In the genomic region with DNA sequence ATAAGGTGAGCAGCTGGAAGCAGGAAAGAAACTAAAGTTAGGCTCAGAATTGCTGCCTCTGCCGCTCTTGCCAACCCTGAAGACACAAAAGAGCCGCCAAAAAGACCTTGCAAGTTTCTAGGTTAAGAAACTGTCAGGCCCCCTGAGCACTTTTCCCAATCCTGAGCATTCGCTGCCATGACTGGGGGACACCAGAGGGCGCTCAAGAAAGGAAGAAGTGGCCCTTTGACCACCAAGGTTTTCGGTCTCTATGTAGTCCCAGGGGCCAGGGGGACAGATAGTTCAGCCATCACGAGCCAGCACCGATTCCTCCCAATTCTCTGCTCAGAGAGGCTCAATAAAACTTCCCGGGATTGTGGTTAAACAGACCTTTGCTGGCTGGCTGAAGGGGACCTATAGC, we compare ENCODE assay signal across 10 mouse cellular contexts.
DNase-seq lines count a peak whose midpoint lies in the region; ATAC-seq and TF ChIP-seq lines count a peak whose summit lies in the region.
"Had no signal": no experiment of that assay in that cellular context is flagged by ENCODE, and none has a peak within 500 bp of the region (broad histone marks: within the 10 kb centered on the region; RNA-seq: fewer than 3 reads in every experiment).

No protein-coding gene starts in this region.

- H3K36me3 ChIP-seq in heart, adult 2 months (ENCODE audit: control insufficient read depth, insufficient read depth, low read length), result no peaks in the 10 kb centered on the region
- no peaks in the 10 kb centered on the region for H3K36me3 ChIP-seq in heart, embryonic 11.5 days (ENCODE audit: control insufficient read depth, insufficient read depth, low read length)
- H3K36me3 ChIP-seq in midbrain, embryonic 10.5 days, result no peaks in the 10 kb centered on the region
- no peaks in the 10 kb centered on the region for H3K36me3 ChIP-seq in midbrain, embryonic 13.5 days
- H3K36me3 ChIP-seq in embryonic facial prominence, embryonic 14.5 days (ENCODE audit: control insufficient read depth, insufficient read depth, low read length), result no peaks in the 10 kb centered on the region
- no peaks in the 10 kb centered on the region for H3K36me3 ChIP-seq in splenic B cell, adult 2 months (ENCODE audit: control insufficient read depth, insufficient read depth, low read length, poor library complexity, severe bottlenecking)
- H3K36me3 ChIP-seq: stomach, embryonic 15.5 days had no signal

- peak in 1 of 2 experiments; percentile 40 for DNase-seq in heart, adult 2 months
- DNase-seq in midbrain, embryonic 10.5 days (ENCODE audit: low spot score), result peak; percentile 49
- peak; percentile 29 for DNase-seq in R1 (ENCODE audit: low read depth, low spot score)
- peak; percentile 16 for DNase-seq in embryonic facial prominence, embryonic 14.5 days (ENCODE audit: low spot score)
- peak; percentile 24 for DNase-seq in splenic B cell, adult 2 months (ENCODE audit: low read depth, low spot score)
- DNase-seq in gastrocnemius, postnatal 36 days, result no peak

- H3K4me2 ChIP-seq in heart, embryonic 11.5 days, result no peak overlapping the region
- H3K4me2 ChIP-seq in midbrain, embryonic 13.5 days (replicated peaks), result no peak overlapping the region
- no peak overlapping the region for H3K4me2 ChIP-seq in embryonic facial prominence, embryonic 14.5 days (ENCODE audit: low read depth, low read length)
- H3K4me2 ChIP-seq: stomach, embryonic 15.5 days had no signal

- no peaks in the 10 kb centered on the region for H3K79me2 ChIP-seq in heart, adult 2 months (replicated peaks; ENCODE audit: control insufficient read depth, insufficient read depth, low read length)

- H3K4me3 ChIP-seq in heart, adult 2 months, result no peak overlapping the region
- no peak overlapping the region for H3K4me3 ChIP-seq in heart, embryonic 11.5 days (ENCODE audit: low read depth, low read length)
- no peak overlapping the region for H3K4me3 ChIP-seq in midbrain, embryonic 10.5 days
- no peak overlapping the region for H3K4me3 ChIP-seq in midbrain, embryonic 13.5 days (replicated peaks)
- no peak overlapping the region for H3K4me3 ChIP-seq in embryonic facial prominence, embryonic 14.5 days (ENCODE audit: low read depth, low read length)
- H3K4me3 ChIP-seq: stomach, embryonic 15.5 days had no signal

- no peaks in the 10 kb centered on the region for H3K9me3 ChIP-seq in heart, embryonic 11.5 days (replicated peaks; ENCODE audit: control insufficient read depth, low read length)
- no peaks in the 10 kb centered on the region for H3K9me3 ChIP-seq in midbrain, embryonic 10.5 days (replicated peaks)
- peaks cover 4% of the 10 kb centered on the region; the same call in 1 of the 2 replicates for H3K9me3 ChIP-seq in midbrain, embryonic 13.5 days
- no peaks in the 10 kb centered on the region for H3K9me3 ChIP-seq in embryonic facial prominence, embryonic 14.5 days (ENCODE audit: control insufficient read depth, low read length)
- H3K9me3 ChIP-seq: stomach, embryonic 15.5 days had no signal

- ATAC-seq in heart, embryonic 11.5 days (replicated peaks; ENCODE audit: insufficient number of reproducible peaks, low FRiP score, low TSS enrichment), result no peak
- ATAC-seq in midbrain, embryonic 13.5 days, result no peak
- ATAC-seq in embryonic facial prominence, embryonic 14.5 days (ENCODE audit: low read depth), result no peak

- peak; percentile 65 for TF ChIP-seq CTCF in heart, adult 2 months (IDR thresholded peaks at IDR 0.05)

- no peaks in the 10 kb centered on the region for H3K4me1 ChIP-seq in heart, adult 2 months (ENCODE audit: control insufficient read depth, insufficient read depth, low read length)
- no peaks in the 10 kb centered on the region for H3K4me1 ChIP-seq in heart, embryonic 11.5 days (ENCODE audit: control insufficient read depth, insufficient read depth, low read length)
- peaks cover 20% of the 10 kb centered on the region for H3K4me1 ChIP-seq in midbrain, embryonic 10.5 days
- 0 out of 2 replicates have a peak, but pooled peaks cover 7% of the 10 kb centered on the region for H3K4me1 ChIP-seq in midbrain, embryonic 13.5 days (replicated peaks)
- peaks cover 5% of the 10 kb centered on the region; the same call in 1 of the 2 replicates for H3K4me1 ChIP-seq in embryonic facial prominence, embryonic 14.5 days (ENCODE audit: control insufficient read depth, insufficient read depth, low read length)
- H3K4me1 ChIP-seq: stomach, embryonic 15.5 days had no signal

- intact Hi-C loops in heart, adult 2 months (cut with DNase I), result loop anchor here (1.0 kb wide), 2 partner anchors 154 to 192 kb away; no protein-coding TSS in a partner anchor
- intact Hi-C loops in gastrocnemius, postnatal 36 days (cut with DNase I), result loop anchor here (5.0 kb wide), 2 partner anchors 152 to 192 kb away; no protein-coding TSS in a partner anchor

- WGBS in heart, adult 2 months, result 14% methylated on average over 8 of the region's 8 CpGs
- 15% methylated on average over 8 of the region's 8 CpGs for WGBS in heart, embryonic 11.5 days (ENCODE audit: insufficient replicate concordance)
- 20% methylated on average over 8 of the region's 8 CpGs for WGBS in midbrain, embryonic 10.5 days
- 15% methylated on average over 8 of the region's 8 CpGs for WGBS in midbrain, embryonic 13.5 days
- WGBS in embryonic facial prominence, embryonic 14.5 days, result 21% methylated on average over 8 of the region's 8 CpGs

- no peak for TF ChIP-seq EP300 in heart, adult 2 months (IDR thresholded peaks at IDR 0.05; ENCODE audit: insufficient read depth, low read depth, low read length)

- H3K27ac ChIP-seq in heart, adult 2 months, result no peak overlapping the region
- no peak overlapping the region for H3K27ac ChIP-seq in heart, embryonic 11.5 days (ENCODE audit: low read depth, low read length)
- no peak overlapping the region for H3K27ac ChIP-seq in midbrain, embryonic 10.5 days (replicated peaks)
- H3K27ac ChIP-seq in midbrain, embryonic 13.5 days, result no peak overlapping the region
- H3K27ac ChIP-seq in embryonic facial prominence, embryonic 14.5 days (replicated peaks; ENCODE audit: low read depth, low read length), result no peak overlapping the region
- H3K27ac ChIP-seq: macrophage; stomach, embryonic 15.5 days had no signal

- H3K9ac ChIP-seq in heart, adult 2 months (ENCODE audit: low read depth, low read length), result no peak overlapping the region
- H3K9ac ChIP-seq in heart, embryonic 11.5 days (ENCODE audit: low read depth, low read length), result no peak overlapping the region
- no peak overlapping the region for H3K9ac ChIP-seq in midbrain, embryonic 13.5 days (replicated peaks)
- no peak overlapping the region for H3K9ac ChIP-seq in embryonic facial prominence, embryonic 14.5 days (ENCODE audit: low read depth, low read length)
- H3K9ac ChIP-seq: stomach, embryonic 15.5 days had no signal

- no peaks in the 10 kb centered on the region for H3K27me3 ChIP-seq in heart, adult 2 months (ENCODE audit: control insufficient read depth, insufficient read depth, low read length)
- H3K27me3 ChIP-seq in heart, embryonic 11.5 days (ENCODE audit: control insufficient read depth, insufficient read depth, low read length), result no peaks in the 10 kb centered on the region
- H3K27me3 ChIP-seq in midbrain, embryonic 10.5 days (ENCODE audit: low read depth, poor library complexity, severe bottlenecking), result peaks cover 100% of the 10 kb centered on the region
- H3K27me3 ChIP-seq in midbrain, embryonic 13.5 days, result peaks cover 93% of the 10 kb centered on the region
- H3K27me3 ChIP-seq in embryonic facial prominence, embryonic 14.5 days (replicated peaks; ENCODE audit: control insufficient read depth, insufficient read depth, low read length), result no peaks in the 10 kb centered on the region; the same call in 1 of the 2 replicates
- no peaks in the 10 kb centered on the region for H3K27me3 ChIP-seq in splenic B cell, adult 2 months (ENCODE audit: control insufficient read depth, insufficient read depth, low read length, poor library complexity, severe bottlenecking)
- H3K27me3 ChIP-seq: stomach, embryonic 15.5 days had no signal

- TF ChIP-seq POLR2A in heart, adult 2 months (IDR thresholded peaks at IDR 0.05; ENCODE audit: insufficient read depth, low read depth, low read length), result no peak

Comparison
In these comparisons a context has a peak if more than half of its experiments do, and no peak if none do; other contexts are left out.
1. DNase-seq: peak in midbrain, embryonic 10.5 days (single experiment), R1 (single experiment), embryonic facial prominence, embryonic 14.5 days (single experiment) and splenic B cell, adult 2 months (single experiment); none in gastrocnemius, postnatal 36 days (0 of 2).